Mouse (Mus musculus) gastrocnemius, adult 2 months (tissue): ENCODE results near the gene Mrps36. TPM values are rescaled to one million over a fixed set of nuclear protein-coding genes. Genes with fewer than 3 reads are reported as not detected.
"Not testable (repeated sequence)": the region's sequence is repeated elsewhere in the genome, so short reads cannot be mapped to it uniquely, and the experiment has no call there.

Experiments used
- DNase-seq: peaks from one replicate; pipeline ENCODE4 v3.0.0; 2022
- H3K27ac ChIP-seq: fragments of 200-600 bp; 2 replicates; pipeline ENCODE4 v1.8.1; 2022; ENCODE audit warnings: mild to moderate bottlenecking
- H3K4me3 ChIP-seq: fragments of 200-600 bp; 2 replicates; pipeline ENCODE4 v1.8.1; 2022; ENCODE audit warnings: mild to moderate bottlenecking, moderate library complexity
- CTCF ChIP-seq: fragments of 200-600 bp; IDR thresholded peaks from 2 replicates; pipeline ENCODE4 v1.8.1; 2022; ENCODE audit warnings: antibody characterized with exemption, mild to moderate bottlenecking, moderate library complexity
- intact Hi-C: fragments of 180-260 bp; cut with DNase I; formaldehyde crosslinking; loops from one replicate; pipeline ENCODE4 v1.15.1; 2025
- total RNA-seq, 2 experiments: library from RNA; stranded (reverse); gene quantifications; 2 replicates each; pipeline ENCODE4 v1.2.3; 2021

Mrps36 gene
- total RNA-seq, 2 experiments from 2014 or later = 118 to 180 TPM

DNA sequence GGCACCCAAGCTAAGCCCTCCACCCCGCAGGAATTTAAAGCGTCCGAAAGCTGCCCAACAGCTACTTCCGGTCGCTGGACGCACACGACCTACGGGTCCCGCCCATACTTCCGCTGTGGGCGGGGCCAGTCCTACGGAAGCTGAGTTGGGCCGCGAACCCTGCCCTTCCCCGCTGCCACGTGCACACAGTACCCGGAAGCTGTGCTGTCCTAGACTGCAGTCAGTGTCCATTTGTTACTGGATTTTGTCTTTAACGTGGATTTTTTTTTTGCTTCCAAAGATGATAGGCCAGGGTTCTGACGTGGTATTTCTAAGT lies 13.6 kb downstream of the Mrps36 start, which contains the start of gene Cdk7:
Gene Cdk7, minus strand, starts transcription at position 79 of the 316 bp plus-strand sequence.
- DNase-seq = peak; percentile 95
- no peak for TF ChIP-seq CTCF
- intact Hi-C loops = loop anchor here (5.0 kb wide), 1 partner anchor 69 kb away; no protein-coding TSS in a partner anchor
- Histone ChIP-seq H3K4me3 (peak within 1 kb of the TSS; percentile 90), H3K27ac (peak within 1 kb of the TSS; percentile 94)

DNA sequence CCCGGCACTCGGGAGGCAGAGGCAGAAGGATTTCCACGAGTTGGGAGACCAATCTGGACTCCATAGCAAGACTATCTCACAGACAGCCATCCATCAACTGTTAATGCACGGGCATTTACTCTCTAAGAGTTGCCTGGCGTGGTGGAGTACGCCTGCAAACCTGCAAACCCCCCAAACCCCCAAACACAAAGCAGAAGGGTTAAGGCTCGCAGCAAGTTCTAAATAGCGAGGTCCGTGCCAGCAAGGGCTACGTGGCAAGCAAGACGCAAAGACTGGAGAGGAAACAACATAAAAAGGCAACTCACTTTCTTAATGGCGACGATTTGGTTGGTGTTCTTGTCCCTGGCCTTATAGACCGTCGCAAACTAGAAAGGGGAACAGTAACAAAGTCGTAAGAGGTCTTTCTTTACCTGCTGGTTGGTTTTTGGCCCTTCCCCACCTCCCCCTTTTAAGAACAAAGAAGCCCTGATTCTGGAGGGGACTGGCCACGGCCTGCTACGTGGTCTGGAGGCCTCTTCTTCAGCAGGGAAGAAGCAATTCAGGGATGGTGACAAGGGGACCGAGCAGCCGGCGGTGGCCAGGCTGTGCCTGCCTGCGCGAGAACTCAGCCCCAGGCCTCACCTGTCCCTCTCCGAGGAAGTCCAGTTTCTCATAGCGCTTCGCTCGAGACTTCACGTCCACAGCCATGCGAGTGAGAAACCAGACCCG lies 14.2 kb downstream of the Mrps36 start:
- TF ChIP-seq CTCF = no peak
- peak; percentile 24 for DNase-seq
- Histone ChIP-seq H3K27ac (peak overlapping the region; percentile 94), H3K4me3 (peak overlapping the region; percentile 90)
- intact Hi-C loops = loop anchor here (5.0 kb wide), 1 partner anchor 68 kb away; no protein-coding TSS in a partner anchor

DNA sequence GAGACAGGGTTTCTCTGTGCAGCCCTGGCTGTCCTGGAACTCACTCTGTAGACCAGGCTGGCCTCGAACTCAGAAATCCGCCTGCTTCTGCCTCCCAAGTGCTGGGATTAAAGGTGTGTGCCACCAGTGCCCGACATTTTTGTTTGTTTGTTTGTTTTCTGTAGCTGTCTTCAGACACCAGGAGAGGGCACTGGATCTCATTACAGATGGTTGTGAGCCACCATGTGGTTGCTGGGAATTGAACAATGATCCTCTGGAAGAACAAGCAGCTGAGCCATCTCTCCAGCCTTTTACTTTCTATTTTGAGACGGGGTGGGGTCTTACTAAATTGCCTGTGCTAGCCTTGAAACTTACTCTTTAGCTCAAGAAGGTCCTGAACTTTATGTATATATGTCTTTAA lies 15.9 kb downstream of the Mrps36 start:
- H3K4me3 ChIP-seq, DNase-seq, intact Hi-C loops, H3K27ac ChIP-seq: not testable (repeated sequence)

DNA sequence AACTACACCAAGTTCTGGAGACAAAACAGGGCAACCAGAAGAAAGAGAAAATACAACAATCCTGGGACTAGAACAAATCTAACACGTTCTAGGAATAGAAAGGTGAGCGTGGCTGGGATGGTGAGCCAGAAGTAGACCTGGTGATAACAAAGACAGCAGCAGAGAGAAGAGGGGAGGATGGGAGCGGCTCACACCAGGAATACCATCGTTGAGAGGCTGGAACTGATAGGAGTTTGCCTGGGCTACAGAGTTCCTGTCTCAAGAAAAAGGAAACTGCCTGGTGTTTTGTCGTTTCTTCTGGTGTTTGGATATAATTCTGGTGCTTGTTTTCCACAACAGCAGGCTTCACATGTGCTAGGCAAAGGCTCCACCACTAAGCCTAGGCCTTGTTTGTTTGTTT lies 16.4 kb downstream of the Mrps36 start:
- no peak for TF ChIP-seq CTCF
- H3K4me3 ChIP-seq = no peak overlapping the region
- no peak for DNase-seq
- intact Hi-C loops = no loop called here
- no peak overlapping the region for H3K27ac ChIP-seq

- TF ChIP-seq CTCF = no peak
- intact Hi-C loops = no loop called here
Measured at GRCm38 (mm10) chr13:100725194-100725593, 19.3 kb downstream of the Mrps36 start.

DNA sequence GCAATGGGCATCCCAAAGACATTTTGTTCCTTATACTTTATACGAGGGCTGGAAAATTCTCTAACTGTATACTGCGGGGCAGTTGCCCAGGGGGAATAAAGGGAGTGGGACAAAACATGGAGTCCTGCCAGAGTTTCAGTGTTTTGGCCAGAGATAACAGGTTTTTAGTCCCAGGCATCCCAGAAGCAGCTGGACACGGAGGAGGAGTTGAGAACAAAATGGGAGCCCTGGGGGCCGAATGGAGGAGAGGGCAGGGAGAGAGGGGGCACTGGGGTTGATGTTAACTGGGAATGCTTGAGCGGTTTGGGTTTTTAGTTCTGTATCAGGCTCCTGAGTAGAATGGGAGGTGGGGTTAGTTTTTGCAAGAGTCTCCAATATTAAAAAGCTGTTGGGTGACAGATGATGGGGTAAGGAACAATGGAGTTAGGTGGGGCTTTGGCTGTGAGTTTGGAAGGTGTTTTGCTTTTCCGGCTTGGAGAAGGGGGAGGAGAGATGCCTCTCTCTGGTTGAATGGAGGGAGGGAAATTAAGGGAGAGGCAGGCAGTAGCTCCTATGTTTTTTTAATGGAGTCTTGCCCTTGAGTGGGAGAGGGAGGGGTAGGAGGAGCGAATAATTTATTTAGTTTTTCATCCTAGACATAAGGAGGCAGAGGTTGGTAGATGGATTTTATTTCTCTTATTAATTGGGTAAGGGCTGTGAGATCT lies 20.3 kb downstream of the Mrps36 start:
- no peak for TF ChIP-seq CTCF
- DNase-seq = no peak
- intact Hi-C loops = no loop called here

More at GRCm38 (mm10) chr13:100725194-100725593, 19.3 kb downstream of the Mrps36 start:
- H3K27ac ChIP-seq = peak overlapping the region; percentile 46
- H3K4me3 ChIP-seq = no peak overlapping the region
- DNase-seq = no peak

GRCm38 (mm10) chr13:100721656-100722055 lies 22.8 kb downstream of the Mrps36 start:
- Histone ChIP-seq H3K4me3 (no peak overlapping the region), H3K27ac (no peak overlapping the region)
- no peak for DNase-seq
- intact Hi-C loops = no loop called here
- no peak for TF ChIP-seq CTCF

More for the DNA sequence above, 20.3 kb downstream of the Mrps36 start:
- Histone ChIP-seq H3K4me3 (no peak overlapping the region), H3K27ac (no peak overlapping the region)

GRCm38 (mm10) chr13:100715467-100715866 lies 29.0 kb downstream of the Mrps36 start:
- Histone ChIP-seq H3K27ac (no peak overlapping the region), H3K4me3 (no peak overlapping the region)
- no peak for TF ChIP-seq CTCF
- no peak for DNase-seq
- intact Hi-C loops = no loop called here

DNA sequence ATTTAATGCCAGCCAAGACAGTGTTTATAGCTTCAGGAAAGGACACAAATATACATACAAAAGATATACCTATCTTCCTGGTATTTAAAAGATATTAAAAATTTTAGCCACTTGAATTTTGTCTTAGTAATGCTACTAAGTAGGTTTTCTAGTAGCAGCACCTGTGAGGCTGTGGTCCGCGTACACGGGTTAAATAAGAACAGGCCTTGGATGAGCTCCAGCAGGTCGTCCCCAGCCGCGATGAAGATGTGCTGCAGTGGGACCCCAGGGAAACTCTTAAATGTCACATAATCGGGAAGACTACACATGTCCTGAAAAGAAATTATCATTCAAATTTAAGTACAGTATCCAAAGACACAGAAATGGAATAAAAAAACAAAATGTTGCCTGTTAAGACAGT lies 38.3 kb downstream of the Mrps36 start:
- intact Hi-C loops = no loop called here
- H3K4me3 ChIP-seq = no peak overlapping the region
- TF ChIP-seq CTCF = no peak
- no peak overlapping the region for H3K27ac ChIP-seq
- no peak for DNase-seq

DNA sequence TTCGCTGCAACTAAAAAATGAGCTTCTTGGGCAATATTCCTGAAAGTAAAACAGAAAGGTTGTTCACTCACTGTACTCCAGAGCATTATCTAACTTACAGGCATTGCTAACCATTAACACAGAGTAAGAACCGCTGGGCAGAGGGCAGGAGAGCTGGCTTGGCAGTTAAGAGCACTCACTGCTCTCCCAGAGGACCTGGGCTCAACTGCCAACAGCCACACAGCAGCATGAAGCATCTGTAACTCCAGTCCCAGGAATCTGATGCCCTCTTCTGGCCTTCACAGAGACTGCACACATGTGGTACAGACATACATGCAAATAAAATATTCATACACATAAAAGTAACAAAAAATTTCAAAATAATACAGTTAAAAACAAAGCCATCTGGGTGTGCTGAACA lies 41.0 kb downstream of the Mrps36 start:
- intact Hi-C loops = no loop called here
- DNase-seq = no peak
- no peak overlapping the region for H3K27ac ChIP-seq
- TF ChIP-seq CTCF = peak; percentile 18; the same call in 1 of the 2 replicates
- H3K4me3 ChIP-seq = no peak overlapping the region

- no peak for DNase-seq
- no peak overlapping the region for H3K4me3 ChIP-seq
- intact Hi-C loops = no loop called here
- H3K27ac ChIP-seq = peak overlapping the region; percentile 85
- TF ChIP-seq CTCF = no peak
Measured at GRCm38 (mm10) chr13:100698866-100699265, 45.6 kb downstream of the Mrps36 start.

DNA sequence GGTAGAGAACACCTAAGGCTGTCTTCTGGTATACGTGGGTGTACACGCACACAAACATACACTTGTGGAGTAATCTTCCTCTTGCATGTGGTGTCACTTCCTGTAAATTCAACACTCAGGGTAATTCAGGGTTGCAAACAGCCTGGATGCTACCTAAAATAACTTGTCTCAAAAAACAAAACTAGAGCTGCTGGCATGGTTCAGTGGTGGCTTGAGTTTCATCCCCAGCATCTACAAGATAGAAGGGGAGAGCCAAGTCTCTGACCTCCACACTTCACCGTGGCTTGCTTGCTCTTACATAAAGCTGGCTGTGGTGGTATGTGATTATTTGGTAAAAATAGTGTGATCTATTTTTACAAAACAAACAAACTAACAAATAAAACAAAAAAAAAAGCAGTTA lies 46.9 kb downstream of the Mrps36 start:
- intact Hi-C loops = no loop called here
- TF ChIP-seq CTCF = no peak
- Histone ChIP-seq H3K4me3 (no peak overlapping the region), H3K27ac (peak overlapping the region; percentile 85)
- DNase-seq = peak; percentile 51

DNA sequence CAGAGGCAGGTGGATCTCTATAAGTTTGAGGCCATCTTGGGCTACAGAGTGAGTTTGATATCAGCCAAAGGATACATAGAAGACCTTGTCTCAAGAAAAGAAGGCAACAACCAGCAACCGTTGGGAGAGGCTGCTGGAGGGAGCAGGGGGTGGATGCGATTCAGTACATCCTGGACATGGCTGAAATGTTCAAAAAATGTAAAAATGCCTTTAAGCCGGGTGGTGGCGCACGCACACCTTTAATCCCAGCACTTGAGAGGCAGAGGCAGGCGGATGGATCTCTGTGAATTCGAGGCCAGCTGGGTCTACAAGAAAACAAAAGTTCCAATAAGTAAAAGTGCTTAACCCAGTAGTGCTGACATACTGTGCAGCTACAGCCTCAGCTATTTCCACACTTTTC lies 56.9 kb downstream of the Mrps36 start:
- TF ChIP-seq CTCF = no peak
- no peak for DNase-seq
- no peak overlapping the region for H3K4me3 ChIP-seq
- intact Hi-C loops = loop anchor here (10.0 kb wide), 1 partner anchor 147 kb away; the partner anchor contains the start of gene Slc30a5
- no peak overlapping the region for H3K27ac ChIP-seq

Other genes starting within 250 kb of the Mrps36 start
- under 1 TPM in 1 of 2 experiments, not detected in 1; 0.15 TPM for gene Ocln, start 191.9 kb downstream of the Mrps36 start, total RNA-seq
- under 1 TPM; 0.51 to 0.64 TPM for gene Marveld2, start 127.7 kb downstream of the Mrps36 start, total RNA-seq
- gene Ak6, start 93.7 kb downstream of the Mrps36 start, total RNA-seq = 10 to 100 TPM; 67.2 to 80.7 TPM
- 10 to 100 TPM; 11.4 to 13.7 TPM for gene Rad17, start 93.6 kb downstream of the Mrps36 start, total RNA-seq
- 1 to 10 TPM in 1 of 2 experiments, under 1 TPM in 1; 0.56 to 7.4 TPM for gene Taf9, start 93.1 kb downstream of the Mrps36 start, total RNA-seq
- gene Ccdc125, start 74.9 kb downstream of the Mrps36 start, total RNA-seq = under 1 TPM; 0.15 to 0.17 TPM
- 10 to 100 TPM; 11.5 to 13.6 TPM for gene Cdk7, start 13.7 kb downstream of the Mrps36 start, total RNA-seq
- gene Cenph, start 31.2 kb upstream of the Mrps36 start, total RNA-seq = not detected
- not detected for gene Ccnb1, start 41.9 kb upstream of the Mrps36 start, total RNA-seq
- gene Slc30a5, start 88.8 kb upstream of the Mrps36 start, total RNA-seq = 10 to 100 TPM in 1 of 2 experiments, 1 to 10 TPM in 1; 9.1 to 13.6 TPM